Mouse (Mus musculus): Measurements from ENCODE around the gene Olfr231. TPM values are rescaled to one million over a fixed set of nuclear protein-coding genes. Genes with fewer than 3 reads are reported as not detected.

Olfr231 gene
- polyA plus RNA-seq (2014; fragmentation: Illumina TruSeq; extraction: RNeasy Lipid Tissue Mini Kit (QIAGEN cat#74804)) = not detected

DNA sequence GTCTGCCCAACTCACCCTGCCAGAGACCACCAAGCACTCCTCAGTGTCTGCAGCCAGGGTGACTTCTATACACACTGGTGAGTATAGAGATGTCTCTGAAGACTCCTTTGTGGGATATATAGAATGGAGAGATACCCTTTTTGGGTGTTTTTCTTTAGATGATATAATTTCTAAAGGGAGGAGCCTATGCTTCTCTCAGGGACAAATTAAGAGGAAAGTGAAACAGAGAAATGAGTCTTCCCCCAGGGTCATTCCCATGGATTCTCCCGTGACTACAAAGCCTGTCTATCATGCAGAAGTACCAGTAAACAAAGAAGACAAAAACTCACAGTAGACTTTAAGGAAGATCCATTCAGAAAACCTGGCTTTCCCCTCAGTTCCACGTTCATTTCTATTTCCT, at the start of gene Olfr231:
Gene Olfr231, minus strand, starts transcription at position 101 of the 400 bp plus-strand sequence.

GRCm38 (mm10) chr1:174155333-174155732, 34.4 kb upstream of the Olfr231 start, which contains the start of gene Olfr420:
TSS of gene Olfr420 (plus strand) at chr1:174155633.

DNA sequence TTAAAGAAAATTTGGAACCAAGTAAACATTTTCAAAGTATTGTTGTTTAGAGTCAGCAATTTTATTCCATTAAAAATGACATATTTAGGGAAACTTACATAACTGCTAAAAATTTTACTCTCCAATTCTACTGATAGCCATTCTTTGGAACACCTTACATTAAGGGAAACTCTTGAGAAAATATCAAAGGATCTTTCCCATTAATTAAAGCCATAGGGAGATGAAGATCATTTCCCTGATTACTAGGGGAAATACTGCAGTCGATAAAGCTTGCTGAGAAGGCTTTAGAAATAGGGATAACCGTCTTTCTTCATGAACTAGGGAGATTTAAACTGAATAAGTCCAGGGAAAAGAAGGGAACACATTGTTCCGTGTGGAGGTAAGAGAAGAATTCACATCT, 10.3 kb upstream of the Olfr231 start, which contains the start of gene Olfr424:
Gene Olfr424, plus strand, starts transcription at position 301 of the 400 bp plus-strand sequence.

GRCm38 (mm10) chr1:174096591-174096990, 24.4 kb downstream of the Olfr231 start, which contains the start of gene Olfr427:
TSS of gene Olfr427 (plus strand) at chr1:174096891.

GRCm38 (mm10) chr1:174084031-174084430, 36.9 kb downstream of the Olfr231 start, which contains the start of gene Olfr429:
TSS of gene Olfr429 (plus strand) at chr1:174084331.

DNA sequence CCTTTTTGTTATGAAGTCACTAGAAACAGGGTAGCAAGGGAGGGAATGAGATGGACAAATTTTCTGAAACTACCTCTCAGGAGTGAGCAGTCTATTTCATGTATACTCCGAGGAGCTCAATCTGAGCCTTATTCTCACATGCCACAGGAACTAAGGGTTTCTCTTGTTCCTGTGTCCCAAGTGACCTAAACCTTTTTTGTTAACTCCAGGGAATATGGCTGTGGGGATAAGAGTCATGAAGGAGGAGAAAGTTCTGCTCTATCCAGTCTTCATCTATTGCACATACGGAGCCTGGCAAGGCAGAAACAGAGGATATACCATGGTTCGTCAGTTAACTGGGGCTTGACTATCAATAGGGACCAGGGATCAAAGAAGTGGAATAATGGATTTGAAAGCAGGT, 54.7 kb downstream of the Olfr231 start, which contains the start of gene Olfr430:
Gene Olfr430, plus strand, starts transcription at position 301 of the 400 bp plus-strand sequence.

Other genes starting within 250 kb of the Olfr231 start
- gene Ifi211, start 208.1 kb downstream of the Olfr231 start, polyA plus RNA-seq (2014; fragmentation: Illumina TruSeq; extraction: RNeasy Lipid Tissue Mini Kit (QIAGEN cat#74804)) = 24.1 TPM
- gene Mndal, start 178.7 kb downstream of the Olfr231 start, polyA plus RNA-seq (2014; fragmentation: Illumina TruSeq; extraction: RNeasy Lipid Tissue Mini Kit (QIAGEN cat#74804)) = 97.3 TPM
- gene Ifi203, start 178.5 kb downstream of the Olfr231 start, polyA plus RNA-seq (2014; fragmentation: Illumina TruSeq; extraction: RNeasy Lipid Tissue Mini Kit (QIAGEN cat#74804)) = 87.5 TPM
- 2.2 TPM for gene Ifi202b, start 138.4 kb downstream of the Olfr231 start, polyA plus RNA-seq (2014; fragmentation: Illumina TruSeq; extraction: RNeasy Lipid Tissue Mini Kit (QIAGEN cat#74804))
- 43.6 TPM for gene Ifi205, start 89.4 kb downstream of the Olfr231 start, polyA plus RNA-seq (2014; fragmentation: Illumina TruSeq; extraction: RNeasy Lipid Tissue Mini Kit (QIAGEN cat#74804))
- gene Olfr433, start 80.5 kb downstream of the Olfr231 start, polyA plus RNA-seq (2014; fragmentation: Illumina TruSeq; extraction: RNeasy Lipid Tissue Mini Kit (QIAGEN cat#74804)) = not detected
- gene Olfr432, start 72.0 kb downstream of the Olfr231 start, polyA plus RNA-seq (2014; fragmentation: Illumina TruSeq; extraction: RNeasy Lipid Tissue Mini Kit (QIAGEN cat#74804)) = not detected
- gene Olfr430, start 54.6 kb downstream of the Olfr231 start, polyA plus RNA-seq (2014; fragmentation: Illumina TruSeq; extraction: RNeasy Lipid Tissue Mini Kit (QIAGEN cat#74804)) = not detected
- gene Olfr429, start 36.8 kb downstream of the Olfr231 start, polyA plus RNA-seq (2014; fragmentation: Illumina TruSeq; extraction: RNeasy Lipid Tissue Mini Kit (QIAGEN cat#74804)) = not detected
- not detected for gene Olfr427, start 24.3 kb downstream of the Olfr231 start, polyA plus RNA-seq (2014; fragmentation: Illumina TruSeq; extraction: RNeasy Lipid Tissue Mini Kit (QIAGEN cat#74804))
- gene Olfr424, start 10.4 kb upstream of the Olfr231 start, polyA plus RNA-seq (2014; fragmentation: Illumina TruSeq; extraction: RNeasy Lipid Tissue Mini Kit (QIAGEN cat#74804)) = not detected
- not detected for gene Olfr420, start 34.5 kb upstream of the Olfr231 start, polyA plus RNA-seq (2014; fragmentation: Illumina TruSeq; extraction: RNeasy Lipid Tissue Mini Kit (QIAGEN cat#74804))
- not detected for gene Spta1, start 51.6 kb upstream of the Olfr231 start, polyA plus RNA-seq (2014; fragmentation: Illumina TruSeq; extraction: RNeasy Lipid Tissue Mini Kit (QIAGEN cat#74804))
- gene Olfr419, start 130.9 kb upstream of the Olfr231 start, polyA plus RNA-seq (2014; fragmentation: Illumina TruSeq; extraction: RNeasy Lipid Tissue Mini Kit (QIAGEN cat#74804)) = not detected
- 0.88 TPM for gene Mptx1, start 209.4 kb upstream of the Olfr231 start, polyA plus RNA-seq (2014; fragmentation: Illumina TruSeq; extraction: RNeasy Lipid Tissue Mini Kit (QIAGEN cat#74804))
- gene Olfr417, start 244.0 kb upstream of the Olfr231 start, polyA plus RNA-seq (2014; fragmentation: Illumina TruSeq; extraction: RNeasy Lipid Tissue Mini Kit (QIAGEN cat#74804)) = not detected

Data from ovary, adult 10 weeks (tissue).